20 mouse cellular contexts compared by ENCODE assay signal in genomic region chr2:27462901-27463300, GRCm38 (mm10).
"Had no signal": no experiment of that assay in that cellular context is flagged by ENCODE, and none has a peak within 500 bp of the region (broad histone marks: within the 10 kb centered on the region; RNA-seq: fewer than 3 reads in every experiment).

No protein-coding gene starts in this region.

- H3K9ac ChIP-seq: intestine, embryonic 15.5 days; liver, embryonic 12.5 days; liver, embryonic 15.5 days; lung, embryonic 15.5 days; neural tube, embryonic 12.5 days; neural tube, embryonic 15.5 days had no signal

- H3K9me3 ChIP-seq: intestine, embryonic 15.5 days; liver, embryonic 12.5 days; liver, embryonic 15.5 days; lung, embryonic 15.5 days; megakaryocyte, embryonic 14.5 days; midbrain, embryonic 10.5 days; neural tube, embryonic 12.5 days; neural tube, embryonic 15.5 days had no signal

- ATAC-seq: intestine, embryonic 15.5 days; liver, embryonic 12.5 days had no signal

- H3K27ac ChIP-seq: left cerebral cortex, adult 2 months; liver, embryonic 12.5 days; liver, embryonic 15.5 days; lung, embryonic 15.5 days; midbrain, embryonic 10.5 days; neural tube, embryonic 12.5 days; neural tube, embryonic 15.5 days; stomach, postnatal 0 days had no signal

- H3K4me1 ChIP-seq: lung, embryonic 15.5 days had no signal

- H3K4me2 ChIP-seq: intestine, embryonic 15.5 days; liver, embryonic 12.5 days; liver, embryonic 15.5 days; lung, embryonic 15.5 days; neural tube, embryonic 12.5 days; neural tube, embryonic 15.5 days had no signal

- H3K4me3 ChIP-seq: intestine, embryonic 15.5 days; left cerebral cortex, adult 2 months; liver, embryonic 12.5 days; liver, embryonic 15.5 days; lung, embryonic 15.5 days; megakaryocyte, embryonic 14.5 days; midbrain, embryonic 10.5 days; neural tube, embryonic 12.5 days; neural tube, embryonic 15.5 days had no signal

- H3K27me3 ChIP-seq: intestine, embryonic 15.5 days; liver, embryonic 12.5 days; liver, embryonic 15.5 days; lung, embryonic 15.5 days; megakaryocyte, embryonic 14.5 days; neural tube, embryonic 12.5 days; neural tube, embryonic 15.5 days had no signal

- DNase-seq: layer of hippocampus, postnatal 36 days; lung, adult 18-20 months; lung, postnatal 10 days; lung, postnatal 36 days; midbrain, embryonic 14.5 days; right cerebral cortex, adult 18-20 months; right cerebral cortex, postnatal 14 days; right cerebral cortex, postnatal 4 days; thymus, adult 18-20 months; thymus, postnatal 36 days had no signal
